ENCODE assay signal across 14 mouse cellular contexts in genomic region chr17:78738416-78738815, GRCm38 (mm10). TPM values are rescaled to one million over a fixed set of nuclear protein-coding genes. Genes with fewer than 3 reads are reported as not detected.
DNase-seq lines count a peak whose midpoint lies in the region; TF ChIP-seq lines count a peak whose summit lies in the region.
"Had no signal": no experiment of that assay in that cellular context is flagged by ENCODE, and none has a peak within 500 bp of the region (broad histone marks: within the 10 kb centered on the region; RNA-seq: fewer than 3 reads in every experiment).

No protein-coding gene starts in this region.

- peak; percentile 59 for TF ChIP-seq CTCF in layer of hippocampus, adult 2 months (conservative IDR thresholded peaks at IDR 0.05)

- no peak overlapping the region for H3K4me3 ChIP-seq in layer of hippocampus, adult 2 months
- H3K4me3 ChIP-seq: neural tube, embryonic 12.5 days had no signal

- no peak overlapping the region for H3K27ac ChIP-seq in layer of hippocampus, adult 2 months
- H3K27ac ChIP-seq: liver, embryonic 14.5 days; neural tube, embryonic 12.5 days had no signal

- DNase-seq in layer of hippocampus, adult 2 months (ENCODE audit: low spot score in 2 of 2): no peak
- DNase-seq in layer of hippocampus, adult 18-20 months (ENCODE audit: low spot score in 2 of 2): no peak
- peak; percentile 18 for DNase-seq in thymus, postnatal 0 days (ENCODE audit: low spot score)
- DNase-seq in thymus, postnatal 25 days: no peak
- DNase-seq in NIH3T3 (ENCODE audit: low read depth): peak; percentile 38
- DNase-seq in cerebellum, adult 9-11 months: no peak
- no peak for DNase-seq in gastrocnemius, adult 18-20 months (ENCODE audit: low spot score)
- DNase-seq: adrenal gland, postnatal 25 days; cerebellum, postnatal 10 days; gastrocnemius, postnatal 14 days; left cerebral cortex, postnatal 4 days; right cerebral cortex, postnatal 14 days had no signal

RNA-seq across cellular contexts. Expression of gene Strn, which starts 1.4 kb away (rescaled TPM):
- 10 to 100 TPM; 57.6 to 59.9 TPM for total RNA-seq in layer of hippocampus, adult 2 months (2021)
- total RNA-seq in layer of hippocampus, adult 18-20 months (2021): 10 to 100 TPM; 55.0 to 58.0 TPM
- 4.1 and 5.4 TPM in 2 replicates for polyA plus RNA-seq in thymus, postnatal 0 days (2015; fragmentation: Nextera tagmentation; extraction: Ambion mirVana)
- total RNA-seq in gastrocnemius, adult 18-20 months (2021): 1 to 10 TPM; 6.0 to 6.1 TPM

Comparison
In these comparisons a context has a peak if more than half of its experiments do, and no peak if none do; other contexts are left out.
1. DNase-seq: peak in thymus, postnatal 0 days (single experiment) and NIH3T3 (single experiment); none in layer of hippocampus, adult 2 months (0 of 2), layer of hippocampus, adult 18-20 months (0 of 2), thymus, postnatal 25 days (single experiment), cerebellum, adult 9-11 months (single experiment) and gastrocnemius, adult 18-20 months (single experiment).
2. RNA of gene Strn, which starts 1.4 kb away (total RNA-seq): 57.6 to 59.9 TPM in layer of hippocampus, adult 2 months and 55.0 to 58.0 TPM in layer of hippocampus, adult 18-20 months; 6.0 to 6.1 TPM in gastrocnemius, adult 18-20 months; every median in the first group is over 4 times any median in the second.